Mouse (Mus musculus) right cerebral cortex, adult 2 months (tissue): ENCODE measurements around the gene Tcf25.
A peak's percentile ranks its signal among the peaks of the same experiment; 100 is the strongest.
"Not testable (repeated sequence)": the region's sequence is repeated elsewhere in the genome, so short reads cannot be mapped to it uniquely, and the experiment has no call there.

Experiments
- DNase-seq, 2 experiments: peaks; one replicate each; pipeline ENCODE4 v3.0.0; 2021 to 2022; ENCODE audit warnings: low spot score in 2 of 2

Gene Tcf25

DNA sequence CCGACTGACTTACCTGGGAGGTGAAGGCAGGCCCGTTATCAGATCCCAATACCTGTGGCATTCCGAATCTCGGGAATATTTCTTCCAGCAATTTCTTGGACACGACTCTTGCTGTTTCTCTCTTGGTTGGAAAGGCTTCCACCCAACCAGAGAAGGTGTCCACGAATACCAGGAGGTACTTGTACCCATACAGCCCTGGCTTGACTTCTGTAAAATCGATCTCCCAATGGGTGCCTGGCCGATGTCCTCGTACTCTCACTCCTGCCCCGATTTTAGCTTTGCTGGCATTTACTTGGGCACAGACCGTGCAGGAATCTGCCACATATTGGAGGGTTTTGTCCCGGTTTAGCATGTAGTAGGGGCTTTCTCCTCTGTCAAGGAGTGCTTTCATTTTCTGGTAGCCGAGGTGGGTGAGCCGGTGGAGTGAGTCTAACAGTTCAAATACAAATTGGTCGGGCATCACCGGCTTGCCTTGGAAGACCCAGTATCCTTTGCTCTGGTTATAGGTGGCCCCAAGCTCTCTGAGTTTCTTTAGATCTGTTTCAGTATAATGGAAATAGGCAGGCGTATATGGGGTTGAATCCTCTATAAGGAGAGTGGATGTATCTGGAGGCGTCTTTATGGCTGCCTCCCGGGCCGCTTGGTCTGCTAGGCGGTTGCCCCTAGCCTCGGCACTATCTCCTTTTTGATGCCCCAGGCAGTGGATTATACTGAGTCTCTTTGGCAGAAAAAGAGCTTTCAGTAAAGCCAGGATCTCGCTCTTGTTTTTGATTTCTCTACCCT is 55.6 kb downstream of the Tcf25 start:
- DNase-seq = no peak

DNA sequence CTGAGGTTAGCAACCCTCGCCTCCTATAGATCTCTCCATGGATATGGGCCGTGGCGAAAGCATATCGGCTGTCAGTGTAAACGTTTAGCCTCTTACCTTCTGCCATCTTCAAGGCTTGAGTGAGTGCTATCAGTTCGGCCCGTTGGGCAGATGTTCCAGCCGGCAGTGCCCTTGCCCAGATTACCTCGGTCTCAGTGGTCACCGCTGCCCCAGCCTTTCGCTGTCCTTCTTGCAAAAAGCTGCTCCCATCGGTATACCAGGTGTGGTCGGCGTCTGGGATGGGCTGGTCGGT is 56.1 kb downstream of the Tcf25 start:
- DNase-seq = not testable (repeated sequence)

DNA sequence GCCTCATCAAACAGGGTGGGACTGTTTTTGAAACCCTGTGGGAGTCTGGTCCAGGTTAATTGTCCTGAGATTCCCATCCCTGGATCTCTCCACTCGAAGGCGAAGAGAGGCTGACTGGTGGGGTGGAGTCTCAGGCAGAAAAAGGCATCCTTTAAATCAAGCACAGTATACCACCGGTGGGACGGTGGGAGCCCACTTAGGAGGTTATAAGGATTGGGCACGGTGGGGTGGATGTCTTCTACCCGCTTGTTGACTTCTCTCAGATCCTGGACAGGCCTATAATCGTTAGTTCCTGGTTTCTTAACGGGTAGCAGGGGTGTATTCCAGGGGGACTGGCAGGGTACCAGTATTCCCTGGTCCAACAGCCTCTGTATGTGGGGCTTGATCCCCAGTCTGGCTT is 57.4 kb downstream of the Tcf25 start:
- DNase-seq = not testable (repeated sequence)

DNA sequence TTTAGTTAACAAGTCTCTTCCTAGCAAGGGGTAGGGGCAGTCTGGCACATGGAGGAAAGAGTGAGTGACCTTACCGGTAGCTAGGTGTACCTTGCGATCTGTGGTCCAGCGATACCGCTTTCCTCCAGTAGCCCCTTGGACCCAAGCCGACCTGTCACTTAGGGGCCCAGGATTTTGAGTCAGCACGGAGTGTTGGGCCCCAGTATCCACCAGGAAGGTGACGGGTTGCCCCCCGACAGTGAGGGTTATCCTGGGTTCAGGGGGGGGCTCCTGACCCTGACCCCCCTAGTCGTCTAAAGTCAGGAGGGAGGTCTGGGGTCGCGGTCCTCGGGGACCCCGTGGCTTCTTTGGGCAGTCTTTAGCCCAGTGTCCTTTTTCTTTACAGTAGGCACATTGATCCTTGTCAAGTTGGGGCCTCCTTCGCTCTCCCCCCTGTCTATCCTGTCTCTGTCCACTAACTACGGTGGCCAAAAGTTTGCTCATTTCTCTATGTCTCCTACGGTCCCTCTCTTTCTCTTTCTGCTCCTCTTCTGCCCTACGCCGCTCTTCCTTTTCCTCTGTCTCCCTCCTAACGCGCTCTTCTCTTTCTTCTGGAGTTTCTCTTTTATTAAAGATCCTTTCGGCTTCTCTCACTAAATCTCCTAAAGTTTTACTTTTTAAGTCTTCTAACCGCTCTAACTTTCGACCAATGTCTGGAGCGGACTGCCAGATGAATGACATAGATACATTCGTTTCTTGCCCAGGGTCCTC is 58.2 kb downstream of the Tcf25 start:
- no peak for DNase-seq

DNA sequence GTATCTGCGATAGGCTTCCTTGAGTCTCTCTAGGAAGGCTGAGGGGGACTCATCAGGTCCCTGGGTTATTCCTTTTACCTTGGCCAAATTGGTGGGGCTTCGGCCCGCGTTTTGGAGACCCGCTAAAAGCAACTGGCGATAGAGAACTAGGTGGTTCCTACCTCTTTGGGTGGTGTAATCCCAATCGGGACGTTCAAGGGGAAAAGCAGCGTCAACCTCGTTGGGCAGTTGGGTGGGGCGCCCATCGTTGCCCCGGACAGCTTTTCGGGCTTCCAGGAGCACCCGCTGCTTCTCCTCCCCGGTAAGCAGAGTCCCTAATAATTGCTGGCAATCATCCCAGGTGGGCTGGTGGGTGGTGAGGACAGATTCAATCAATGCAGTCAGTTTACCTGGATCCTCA is 58.8 kb downstream of the Tcf25 start:
- no peak for DNase-seq

DNA sequence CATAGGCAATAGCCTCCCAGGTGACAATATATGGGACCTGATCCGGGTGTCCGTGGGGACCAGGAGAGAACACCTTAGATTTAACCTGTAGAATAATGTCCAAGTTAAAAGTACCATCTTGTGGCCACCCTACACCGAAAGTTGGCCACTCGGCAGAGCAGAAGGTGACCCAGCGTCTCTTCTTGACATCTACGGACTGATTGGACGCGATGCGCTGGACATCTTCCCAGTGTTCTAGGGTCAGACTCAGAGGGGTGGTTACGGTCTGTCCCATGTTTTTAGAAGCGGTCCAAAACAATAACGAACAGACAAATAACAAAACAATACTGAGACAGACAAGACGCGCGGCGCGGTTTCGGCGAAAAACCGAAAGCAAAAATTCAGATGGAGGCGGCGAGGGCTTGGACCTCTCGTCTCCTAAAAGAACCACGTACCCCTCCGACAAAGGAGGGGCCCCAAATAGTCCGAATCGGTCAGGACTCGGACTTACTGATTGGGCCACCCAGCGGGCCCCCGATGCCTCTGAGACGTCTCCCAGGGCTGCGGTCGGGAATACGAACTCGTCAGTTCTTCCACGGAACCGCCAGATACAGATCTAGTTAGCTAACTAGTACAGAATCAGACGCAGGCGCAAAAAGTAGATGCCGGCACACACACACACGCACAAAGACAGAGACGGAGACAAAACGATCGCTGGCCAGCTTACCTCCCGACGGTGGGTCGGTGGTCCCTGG is 59.9 kb downstream of the Tcf25 start:
- DNase-seq = not testable (repeated sequence)

DNA sequence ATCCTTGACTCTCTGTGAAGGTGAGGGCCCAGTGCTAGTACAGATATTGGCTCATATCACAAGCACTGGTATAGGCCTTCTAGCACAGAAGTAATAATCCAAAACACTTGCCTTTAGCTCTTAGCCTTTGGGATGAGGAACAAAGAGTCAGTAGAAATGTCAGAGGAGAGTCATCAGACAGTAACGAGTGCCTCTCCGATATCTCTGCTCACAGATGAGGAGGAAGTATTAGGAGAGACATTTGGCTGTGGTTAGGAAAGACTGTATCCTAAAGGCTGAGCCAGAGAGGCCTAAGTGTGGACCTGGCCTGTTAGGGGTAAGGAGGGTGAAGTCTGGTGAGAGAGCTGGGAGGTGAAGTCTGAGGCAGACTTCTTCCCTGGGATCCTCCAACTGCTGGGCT is 68.2 kb downstream of the Tcf25 start:
- DNase-seq = no peak

DNA sequence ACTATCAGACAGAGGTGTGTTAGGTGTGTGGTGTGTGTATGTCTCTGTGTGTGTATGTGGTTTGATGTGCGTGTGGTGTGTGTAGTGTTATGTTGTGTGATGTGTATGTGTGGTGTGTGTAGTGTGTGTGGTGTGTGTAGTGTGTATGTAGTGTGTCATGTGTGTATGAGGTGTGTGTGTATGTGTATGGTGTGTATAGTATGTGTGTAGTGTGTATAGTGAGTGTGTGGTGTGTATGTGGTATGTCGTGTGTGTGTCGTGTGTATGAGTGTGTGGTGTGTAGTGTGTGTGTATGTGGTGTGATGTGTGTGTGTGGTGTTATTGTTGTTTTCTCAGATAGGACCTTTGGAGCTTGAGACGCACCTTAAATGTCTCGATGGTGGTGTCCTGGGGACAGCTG is 68.8 kb downstream of the Tcf25 start:
- DNase-seq = no peak

DNA sequence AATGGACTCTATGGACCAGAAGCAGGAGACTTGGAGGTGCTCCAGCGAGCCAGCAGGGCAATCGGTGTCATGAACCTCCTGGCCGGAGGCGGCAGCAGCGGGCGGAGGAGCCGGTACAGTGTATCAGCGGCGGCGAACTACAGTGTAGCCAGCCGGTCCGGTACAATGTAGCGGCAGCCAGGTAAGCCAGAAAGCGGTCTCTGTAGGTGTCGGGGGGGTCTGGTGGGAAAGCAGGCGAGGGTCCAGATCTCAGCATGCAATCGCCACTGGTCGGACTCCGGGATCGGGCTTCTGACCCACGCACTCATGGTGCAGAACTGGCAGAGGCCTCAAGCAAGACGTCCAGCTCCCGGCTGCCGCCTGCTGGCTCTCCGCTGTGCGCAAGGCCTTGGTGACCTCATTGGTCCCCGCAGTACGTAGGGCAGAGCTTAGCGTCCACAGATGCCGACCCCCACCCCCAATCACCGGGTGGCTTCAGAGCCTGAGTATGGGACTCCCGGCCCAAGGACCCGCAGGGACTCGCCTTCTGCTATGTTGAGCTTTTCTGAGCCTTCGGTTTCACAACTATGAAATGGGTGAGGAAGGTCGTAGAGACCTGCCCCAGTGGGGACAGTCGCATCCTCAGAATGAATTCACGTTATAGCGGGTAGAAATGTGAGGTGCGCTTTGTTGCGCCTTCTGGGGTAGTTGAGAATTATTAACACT is 69.5 kb downstream of the Tcf25 start:
- peak; percentile 95 to 97 for DNase-seq

DNA sequence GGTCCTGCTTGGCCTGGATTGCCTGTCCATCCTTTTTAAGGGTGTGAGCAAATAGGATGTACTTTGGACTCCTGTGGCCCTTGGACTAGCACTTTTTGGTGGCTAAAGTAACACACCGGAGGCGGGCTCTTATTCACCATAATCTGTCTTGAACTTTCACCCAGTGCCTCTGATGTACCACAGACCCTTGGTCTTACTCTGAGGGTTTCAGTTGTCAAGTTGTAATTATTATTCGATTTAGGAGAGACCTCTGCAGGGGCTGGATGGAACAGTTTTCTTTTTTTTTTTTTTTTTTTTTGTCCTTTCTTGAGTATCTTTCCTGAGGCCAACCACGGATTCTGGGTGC is 70.0 kb downstream of the Tcf25 start:
- no peak for DNase-seq

DNA sequence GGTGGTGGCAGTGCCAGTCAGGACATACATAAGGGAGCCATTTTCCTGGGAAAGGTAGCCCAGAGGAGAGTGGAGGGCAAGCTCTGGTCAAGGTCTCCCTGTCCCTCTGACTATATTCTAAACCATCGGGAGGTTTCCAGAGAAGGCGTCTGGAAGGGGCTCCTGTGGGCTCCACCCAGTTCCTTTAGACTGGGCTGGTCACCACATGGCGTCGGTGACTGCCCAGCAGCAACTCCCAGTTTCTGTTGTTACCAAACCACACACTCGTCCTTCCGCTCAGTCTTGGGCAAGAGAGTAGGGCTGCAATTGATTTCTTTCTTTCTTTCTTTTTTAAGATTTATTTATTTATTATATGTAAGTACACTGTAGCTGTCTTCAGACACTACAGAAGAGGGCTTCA is 70.6 kb downstream of the Tcf25 start:
- no peak for DNase-seq

DNA sequence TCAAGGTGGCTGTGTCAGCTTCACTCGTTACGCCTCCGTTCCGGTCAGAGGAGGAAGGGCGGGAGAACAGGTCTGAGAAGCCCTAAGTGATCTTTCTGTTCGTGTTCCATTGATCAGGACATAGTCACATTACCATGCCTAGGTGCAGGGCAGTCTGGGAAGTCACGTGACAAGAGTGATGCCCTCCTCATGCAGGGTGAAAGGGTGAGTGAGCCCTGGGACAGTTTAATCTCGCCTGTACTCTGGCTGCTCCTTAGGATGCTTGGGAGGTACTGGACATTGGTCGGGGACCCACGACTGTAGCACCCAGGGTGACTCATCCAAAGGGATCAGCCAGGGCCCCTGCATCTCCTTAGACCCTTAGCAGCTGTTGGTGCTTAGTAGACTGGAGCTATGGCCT is 72.4 kb downstream of the Tcf25 start:
- DNase-seq = no peak

DNA sequence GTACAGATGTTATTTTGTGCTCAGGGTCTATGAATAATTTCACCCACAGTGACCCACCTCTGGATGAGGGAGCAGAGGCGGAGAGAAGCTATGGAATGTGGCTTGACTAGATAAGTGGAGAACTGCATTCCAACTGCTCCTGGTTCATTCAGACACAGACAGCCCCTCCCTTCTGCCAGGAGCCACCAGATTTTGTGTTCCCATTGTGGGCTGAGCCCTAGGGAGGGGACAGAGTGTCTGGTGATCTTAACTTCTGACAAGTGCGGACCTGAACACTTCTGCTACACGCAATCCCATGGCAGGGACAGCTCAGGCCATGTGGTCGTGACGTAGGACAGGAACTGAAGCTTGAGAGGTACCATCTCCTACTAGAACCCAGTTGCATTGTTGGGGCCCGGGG is 73.2 kb downstream of the Tcf25 start:
- no peak for DNase-seq

DNA sequence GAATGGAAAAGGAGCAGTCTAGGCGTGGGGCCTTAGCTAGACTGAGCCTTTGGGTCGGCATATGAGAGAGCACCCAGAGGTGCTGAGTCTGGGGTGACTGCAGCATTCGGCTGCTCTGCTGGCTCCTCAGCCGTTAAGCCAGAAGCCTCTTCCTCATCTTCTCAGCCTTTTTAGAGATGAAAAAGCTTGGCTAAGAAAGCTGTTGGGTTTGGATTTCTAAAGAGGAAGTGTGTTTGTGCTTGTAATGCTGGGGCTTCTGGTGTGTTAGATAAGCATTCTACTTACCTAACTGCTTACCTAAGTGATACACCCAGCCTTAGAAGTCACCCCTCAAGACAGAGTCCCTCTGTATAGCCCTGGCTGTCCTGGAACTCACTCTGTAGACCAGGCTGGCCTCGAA is 77.2 kb downstream of the Tcf25 start:
- DNase-seq = no peak

DNA sequence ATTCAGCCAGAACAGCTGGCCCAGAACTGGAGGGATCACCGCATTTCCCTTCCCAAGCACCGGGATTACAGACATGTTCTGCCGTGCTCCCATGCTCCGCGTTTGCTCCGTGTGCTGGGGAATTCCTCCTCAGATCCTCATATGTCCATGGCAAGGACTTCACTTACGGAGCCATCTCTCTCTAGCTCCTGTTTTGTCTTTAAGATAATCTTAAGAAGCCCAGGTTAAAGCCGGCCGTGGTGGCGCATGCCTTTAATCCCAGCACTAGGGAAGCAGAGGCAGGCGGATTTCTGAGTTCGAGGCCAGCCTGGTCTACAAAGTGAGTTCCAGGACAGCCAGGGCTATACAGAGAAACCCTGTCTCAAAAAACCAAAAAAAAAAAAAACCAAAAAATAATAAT is 78.2 kb downstream of the Tcf25 start:
- DNase-seq = not testable (repeated sequence)

DNA sequence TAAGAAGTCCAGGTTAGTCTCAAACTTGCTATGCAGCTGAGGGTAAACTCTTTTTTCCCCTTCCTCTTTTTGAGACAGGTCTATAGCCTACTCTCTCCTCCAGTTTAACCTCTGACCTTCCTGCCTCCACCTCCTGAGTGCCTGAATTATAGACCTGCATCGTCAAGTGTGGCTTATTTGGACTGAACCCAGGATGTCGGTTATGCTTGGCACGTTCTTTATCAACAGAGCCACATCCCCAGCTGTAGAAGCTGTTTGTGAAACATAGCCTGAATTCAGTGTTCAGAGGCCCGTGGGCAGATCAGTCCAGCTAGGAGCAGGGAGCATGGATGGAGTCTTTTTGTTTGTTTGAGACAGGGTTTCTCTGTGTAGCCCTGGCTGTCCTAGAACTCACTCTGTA is 78.6 kb downstream of the Tcf25 start:
- no peak for DNase-seq

DNA sequence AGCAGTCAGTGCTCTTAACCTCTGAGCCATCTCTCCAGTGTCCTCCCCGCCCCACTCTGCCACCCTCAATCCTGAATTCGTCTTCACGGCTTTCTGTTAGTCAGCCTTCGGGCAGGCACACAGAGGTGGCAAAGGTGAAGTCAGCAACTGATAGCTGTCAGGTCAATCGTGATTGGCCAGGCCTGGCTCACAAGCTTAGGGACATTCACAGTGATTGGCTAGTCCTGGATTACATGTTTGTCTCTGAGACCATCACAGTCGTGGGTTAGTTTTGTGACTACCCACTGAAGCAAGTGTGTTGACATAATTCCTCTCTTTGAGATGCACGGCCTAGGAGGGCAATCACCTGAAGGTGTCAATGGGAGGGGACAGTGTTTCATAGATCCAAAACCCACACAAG is 79.7 kb downstream of the Tcf25 start:
- DNase-seq = no peak
